Mouse (Mus musculus): Measurements from ENCODE around the gene Zscan5b. TPM values are rescaled to one million over a fixed set of nuclear protein-coding genes. Genes with fewer than 3 reads are reported as not detected.

Gene Zscan5b
- polyA plus RNA-seq, 1 experiment from 2014 or later, result not detected

DNA sequence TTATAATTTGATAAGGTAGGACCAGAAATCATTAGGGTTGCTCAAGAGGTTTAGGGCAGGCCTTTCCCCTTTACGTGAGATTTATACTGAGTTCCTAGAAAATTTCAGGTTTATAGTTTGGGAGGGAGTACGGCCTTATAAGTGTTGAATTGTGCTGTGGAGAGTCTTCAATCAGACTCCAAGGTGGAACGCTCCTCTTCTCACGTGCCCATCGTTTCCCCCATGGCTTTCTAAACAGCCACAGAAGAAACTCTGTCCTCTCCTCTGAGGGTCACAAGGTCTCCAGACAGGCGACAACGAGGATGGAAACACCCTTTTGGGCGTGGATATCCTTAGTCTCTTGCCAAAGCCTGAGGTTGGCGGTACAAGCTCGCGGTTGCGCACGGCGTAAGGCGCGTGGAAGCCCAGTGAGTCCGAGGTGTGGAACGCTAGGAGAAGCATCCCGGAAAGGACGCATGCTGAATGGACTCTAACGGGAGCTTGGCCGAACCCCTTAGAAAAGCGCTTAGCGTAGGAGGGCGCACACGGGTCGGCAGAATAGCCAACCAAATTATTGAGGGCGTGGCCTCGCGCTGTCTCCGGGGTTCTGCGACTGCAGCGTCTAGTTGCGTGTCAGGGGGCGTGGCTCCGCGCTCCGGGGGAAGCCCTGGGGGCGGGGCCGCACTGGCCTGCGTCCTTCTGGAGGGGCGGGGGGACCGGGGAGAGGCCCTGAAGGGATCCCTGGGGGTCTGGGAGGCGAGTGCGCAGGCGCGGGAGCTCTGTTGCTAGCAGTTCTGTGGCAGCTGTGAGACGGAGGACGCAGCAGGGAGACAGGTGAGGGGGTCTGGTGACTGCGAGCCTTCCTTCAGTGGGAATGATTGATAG lies 64.0 kb downstream of the Zscan5b start, which contains the start of gene Zfp667:
Gene Zfp667, plus strand, starts transcription at position 738 of the 864 bp plus-strand sequence.
- no peaks in the 10 kb centered on the region for H3K9me3 ChIP-seq (ENCODE audit: control insufficient read depth, low read length)
- peaks cover 5 to 11% of the 10 kb centered on the region in 2 experiments; a peak in 3 of 4 replicates for H3K4me1 ChIP-seq (ENCODE audit: control insufficient read depth in 2 of 2, insufficient read depth in 2 of 2, low read length in 2 of 2)
- ATAC-seq (ENCODE audit: insufficient number of reproducible peaks, insufficient read depth, low FRiP score, low read depth), result peak; percentile 90
- peak within 1 kb of the TSS; percentile 43 to 54 for H3K4me3 ChIP-seq (ENCODE audit: control insufficient read depth in 1 of 2, insufficient read depth in 1 of 2, low read depth in 1 of 2, low read length in 2 of 2)
- WGBS, result 4% methylated on average over 50 of the region's 50 CpGs
- peak within 1 kb of the TSS; percentile 83 for H3K4me2 ChIP-seq (ENCODE audit: low read length)
- H3K27ac ChIP-seq (replicated peaks in 1 of 2; ENCODE audit: control insufficient read depth in 1 of 2, insufficient read depth in 1 of 2, low read depth in 2 of 2, low read length in 2 of 2), result peak within 1 kb of the TSS; percentile 71 to 79
- H3K36me3 ChIP-seq (ENCODE audit: control insufficient read depth, insufficient read depth, low read length), result no peaks in the 10 kb centered on the region
- no peaks in the 10 kb centered on the region for H3K27me3 ChIP-seq (ENCODE audit: control insufficient read depth, insufficient read depth, low read length)
- H3K9ac ChIP-seq (ENCODE audit: low read length), result peak within 1 kb of the TSS; percentile 72

DNA sequence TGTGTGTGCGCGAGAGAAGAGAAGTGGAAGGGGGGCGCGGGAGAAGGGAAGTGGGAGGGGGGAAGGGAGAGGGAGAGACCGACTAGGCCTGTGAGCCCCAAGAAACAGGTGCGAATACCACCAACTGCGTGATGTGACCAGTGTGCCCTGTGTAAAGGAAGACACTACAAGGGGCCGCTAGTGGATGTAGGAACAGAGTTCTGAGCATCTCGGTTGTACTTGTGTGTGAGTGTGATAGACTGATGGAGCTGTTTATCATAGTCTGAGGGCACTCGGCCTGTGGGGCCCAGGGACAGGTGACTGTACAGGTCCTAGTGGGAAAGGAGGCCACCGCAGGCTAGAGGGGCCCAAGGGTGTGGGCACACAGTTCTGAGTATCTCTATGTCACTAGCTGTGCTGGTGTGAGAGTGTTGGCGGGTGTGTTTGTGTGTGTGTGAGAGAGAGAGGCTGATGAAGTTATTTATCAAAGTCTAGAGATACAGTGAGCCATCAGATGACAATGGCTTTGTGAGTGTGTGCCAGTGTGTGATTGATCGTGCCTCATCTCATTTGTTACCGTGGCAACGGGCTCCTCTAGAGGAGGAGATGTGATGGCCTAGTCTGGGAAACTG lies 64.9 kb downstream of the Zscan5b start:
- Histone ChIP-seq H3K9ac (ENCODE audit: low read length) (peak overlapping the region; percentile 72), H3K27ac (replicated peaks in 1 of 2; ENCODE audit: control insufficient read depth in 1 of 2, insufficient read depth in 1 of 2, low read depth in 2 of 2, low read length in 2 of 2) (peak overlapping the region in 1 of 2 experiments; percentile 19; a peak in 1 of 4 replicates), H3K4me1 (ENCODE audit: control insufficient read depth in 2 of 2, insufficient read depth in 2 of 2, low read length in 2 of 2) (peaks cover 5 to 11% of the 10 kb centered on the region in 2 experiments; a peak in 3 of 4 replicates), H3K4me2 (ENCODE audit: low read length) (peak overlapping the region; percentile 83), H3K9me3 (ENCODE audit: control insufficient read depth, low read length) (no peaks in the 10 kb centered on the region), H3K36me3 (ENCODE audit: control insufficient read depth, insufficient read depth, low read length) (no peaks in the 10 kb centered on the region), H3K4me3 (ENCODE audit: control insufficient read depth in 1 of 2, insufficient read depth in 1 of 2, low read depth in 1 of 2, low read length in 2 of 2) (peak overlapping the region; percentile 43 to 54), H3K27me3 (ENCODE audit: control insufficient read depth, insufficient read depth, low read length) (no peaks in the 10 kb centered on the region)
- 31% methylated on average over 15 of the region's 15 CpGs for WGBS
- no peak for ATAC-seq (ENCODE audit: insufficient number of reproducible peaks, insufficient read depth, low FRiP score, low read depth)

Other genes starting within 250 kb of the Zscan5b start
- gene Vmn1r65, start 211.3 kb upstream of the Zscan5b start, polyA plus RNA-seq (2014; fragmentation: Nextera tagmentation; extraction: Ambion mirVana), result not detected in 2 replicates
- gene Nlrp4c, start 177.1 kb upstream of the Zscan5b start, polyA plus RNA-seq (2014; fragmentation: Nextera tagmentation; extraction: Ambion mirVana), result not detected in 2 replicates
- gene Zfp787, start 66.3 kb upstream of the Zscan5b start, polyA plus RNA-seq (2014; fragmentation: Nextera tagmentation; extraction: Ambion mirVana), result 11.8 and 12.2 TPM in 2 replicates
- 29.3 and 31.4 TPM in 2 replicates for gene Zfp444, start 50.1 kb upstream of the Zscan5b start, polyA plus RNA-seq (2014; fragmentation: Nextera tagmentation; extraction: Ambion mirVana)
- not detected in 2 replicates for gene Galp, start 25.2 kb upstream of the Zscan5b start, polyA plus RNA-seq (2014; fragmentation: Nextera tagmentation; extraction: Ambion mirVana)
- gene Epp13, start 30.4 kb downstream of the Zscan5b start, polyA plus RNA-seq (2014; fragmentation: Nextera tagmentation; extraction: Ambion mirVana), result not detected in 2 replicates
- gene Zfp667, start 64.3 kb downstream of the Zscan5b start, polyA plus RNA-seq (2014; fragmentation: Nextera tagmentation; extraction: Ambion mirVana), result 3.4 and 3.5 TPM in 2 replicates
- gene Zfp583, start 109.0 kb downstream of the Zscan5b start, polyA plus RNA-seq (2014; fragmentation: Nextera tagmentation; extraction: Ambion mirVana), result 4.0 and 6.0 TPM in 2 replicates
- gene Gm3854, start 121.5 kb downstream of the Zscan5b start, polyA plus RNA-seq (2014; fragmentation: Nextera tagmentation; extraction: Ambion mirVana), result 1.2 and 1.5 TPM in 2 replicates
- 1.6 and 1.8 TPM in 2 replicates for gene Zfp78, start 141.0 kb downstream of the Zscan5b start, polyA plus RNA-seq (2014; fragmentation: Nextera tagmentation; extraction: Ambion mirVana)
- 6.9 and 10.7 TPM in 2 replicates for gene Zfp28, start 161.0 kb downstream of the Zscan5b start, polyA plus RNA-seq (2014; fragmentation: Nextera tagmentation; extraction: Ambion mirVana)
- 0.74 TPM in 1 of 2 replicates, not detected in the other for gene Smim17, start 176.4 kb downstream of the Zscan5b start, polyA plus RNA-seq (2014; fragmentation: Nextera tagmentation; extraction: Ambion mirVana)
- gene Gm20715, start 188.0 kb downstream of the Zscan5b start, polyA plus RNA-seq (2014; fragmentation: Nextera tagmentation; extraction: Ambion mirVana), result not detected in 2 replicates
- not detected in 2 replicates for gene Olfr1344, start 216.4 kb downstream of the Zscan5b start, polyA plus RNA-seq (2014; fragmentation: Nextera tagmentation; extraction: Ambion mirVana)
- gene Olfr1336, start 233.9 kb downstream of the Zscan5b start, polyA plus RNA-seq (2014; fragmentation: Nextera tagmentation; extraction: Ambion mirVana), result not detected in 2 replicates
- not detected in 2 replicates for gene Olfr1346, start 244.8 kb downstream of the Zscan5b start, polyA plus RNA-seq (2014; fragmentation: Nextera tagmentation; extraction: Ambion mirVana)